Mouse (Mus musculus): ENCODE data around the gene Hcls1. TPM values are rescaled to one million over a fixed set of nuclear protein-coding genes. Genes with fewer than 3 reads are reported as not detected.

Hcls1 gene
- total RNA-seq, 2 experiments from 2014 or later, result 8.6 to 12.1 TPM

DNA sequence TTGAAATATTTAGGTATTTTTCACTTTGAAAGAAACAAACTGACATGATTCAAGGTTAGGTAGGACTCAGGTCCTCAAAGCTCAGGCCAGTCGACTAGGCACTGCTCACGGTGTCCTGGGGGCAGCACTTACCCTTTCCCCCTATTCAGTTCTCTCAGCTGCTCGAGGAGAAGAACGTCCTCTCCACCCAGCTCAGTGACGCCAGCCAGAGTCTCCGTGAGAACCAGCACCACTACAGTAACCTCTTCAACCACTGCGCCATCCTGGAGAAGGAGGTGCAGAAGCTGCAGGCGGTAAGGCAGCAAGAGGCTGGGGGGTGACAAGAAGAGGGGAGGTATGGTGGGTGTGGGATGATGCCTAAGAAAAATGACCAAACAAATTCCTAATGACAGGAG, 6.7 kb upstream of the Hcls1 start:
- intact Hi-C loops (cut with DNase I), result no loop called here
- DNase-seq, result no peak

DNA sequence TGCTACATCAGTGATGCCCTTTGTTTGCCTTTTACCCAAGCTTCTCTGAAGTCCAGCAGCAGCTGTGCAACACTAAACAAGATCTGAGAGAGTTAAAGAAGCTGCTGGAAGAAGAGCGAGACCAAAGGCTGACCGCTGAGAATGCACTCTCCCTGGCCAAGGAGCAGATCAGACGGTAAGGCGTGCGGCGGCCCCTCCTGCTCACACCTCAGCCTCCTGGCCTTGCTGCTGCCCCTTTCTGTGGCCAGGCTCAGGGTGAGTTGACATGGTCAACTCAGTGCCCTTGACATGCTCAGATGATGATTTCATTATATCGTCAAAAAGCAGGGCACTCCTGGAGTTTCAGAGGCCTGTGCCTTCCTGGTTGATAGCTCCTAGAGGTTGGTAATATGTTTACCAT, 5.6 kb upstream of the Hcls1 start:
- intact Hi-C loops (cut with DNase I), result no loop called here

DNA sequence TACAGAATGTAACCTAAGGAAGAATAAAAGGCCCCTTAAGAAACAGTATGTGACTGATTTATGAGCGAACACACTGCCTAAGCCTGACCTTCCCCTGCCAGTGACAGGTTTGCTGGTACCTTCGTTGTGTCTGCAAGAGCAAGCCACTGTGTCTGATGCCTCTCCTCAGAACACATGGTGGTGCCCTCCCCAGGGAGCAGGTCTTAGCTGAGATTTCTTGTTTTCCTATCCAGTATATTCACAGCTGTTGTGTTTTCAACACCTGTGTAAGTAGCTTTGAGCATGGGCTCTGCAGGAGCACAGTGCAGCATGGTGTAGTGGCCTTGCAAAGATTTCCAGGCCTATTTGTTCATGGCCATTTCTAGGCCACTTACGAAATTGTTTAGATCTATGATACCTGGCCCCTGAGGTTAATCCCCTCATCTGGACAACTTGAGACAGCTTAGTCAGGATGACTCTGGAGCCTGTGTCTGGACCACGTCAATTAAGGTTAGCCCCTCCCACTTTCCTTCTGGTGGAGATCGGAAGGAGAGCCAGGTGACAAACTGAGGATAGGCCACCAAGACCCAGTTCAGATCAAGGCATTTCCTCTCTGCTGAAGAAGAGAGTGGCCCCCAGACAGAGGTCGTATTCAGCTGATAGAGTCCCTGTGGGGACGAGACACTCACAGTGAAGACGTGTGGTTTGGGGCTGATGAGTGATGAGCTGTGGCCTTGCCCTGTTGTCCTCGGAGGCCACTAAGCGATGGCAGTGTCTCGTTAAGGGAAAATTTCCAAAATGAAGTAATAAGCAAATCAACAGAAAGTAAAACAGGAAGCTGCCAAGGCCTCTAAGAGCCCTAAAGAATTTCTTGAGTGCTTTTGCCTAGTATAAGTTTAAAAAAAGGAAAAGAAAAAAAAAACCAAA, 4.3 kb upstream of the Hcls1 start:
- no peak for DNase-seq
- intact Hi-C loops (cut with DNase I), result no loop called here

More for the DNA sequence above, 5.6 kb upstream of the Hcls1 start:
- no peak for DNase-seq

DNA sequence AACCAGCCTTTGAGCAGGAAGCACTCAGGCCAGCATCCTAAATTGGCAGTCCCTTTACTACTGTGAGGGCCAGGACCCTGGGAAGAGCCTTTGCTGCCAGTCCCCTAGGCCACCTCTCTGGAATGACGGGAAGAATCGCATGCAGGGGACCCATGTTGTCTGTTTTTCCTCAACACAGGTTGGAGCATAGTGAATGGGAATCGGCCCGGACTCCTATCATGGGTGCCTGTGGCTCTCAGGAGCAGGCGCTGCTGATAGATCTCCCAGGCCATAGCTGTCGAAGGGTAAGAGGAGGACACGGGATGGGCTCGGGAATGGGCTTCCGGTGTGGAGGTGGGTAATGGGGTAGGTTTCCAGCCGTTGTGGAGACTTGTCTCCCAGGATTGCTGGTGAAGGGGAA, 3.4 kb upstream of the Hcls1 start:
- intact Hi-C loops (cut with DNase I), result no loop called here

DNA sequence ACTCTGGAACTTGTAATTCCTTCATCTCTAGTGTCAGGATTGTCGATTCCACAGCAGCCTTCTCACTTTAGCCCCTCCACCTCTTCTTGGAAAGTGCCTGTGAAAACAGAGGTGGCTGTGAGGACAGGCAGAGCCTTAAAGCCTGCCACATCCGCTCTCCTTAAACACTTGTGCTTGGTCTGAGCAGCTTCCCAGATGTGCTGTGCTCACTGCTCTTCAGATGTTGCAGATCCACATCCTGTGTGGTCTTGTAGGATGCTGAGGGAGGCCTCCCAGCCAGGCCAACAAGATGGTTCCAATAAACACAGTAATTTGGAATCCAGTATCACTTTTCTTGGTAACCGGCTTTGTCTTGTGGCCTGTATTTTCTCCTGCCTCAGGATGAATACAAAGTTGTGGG, 2.8 kb upstream of the Hcls1 start:
- DNase-seq, result no peak
- intact Hi-C loops (cut with DNase I), result no loop called here

More for the DNA sequence above, 3.4 kb upstream of the Hcls1 start:
- DNase-seq, result no peak

DNA sequence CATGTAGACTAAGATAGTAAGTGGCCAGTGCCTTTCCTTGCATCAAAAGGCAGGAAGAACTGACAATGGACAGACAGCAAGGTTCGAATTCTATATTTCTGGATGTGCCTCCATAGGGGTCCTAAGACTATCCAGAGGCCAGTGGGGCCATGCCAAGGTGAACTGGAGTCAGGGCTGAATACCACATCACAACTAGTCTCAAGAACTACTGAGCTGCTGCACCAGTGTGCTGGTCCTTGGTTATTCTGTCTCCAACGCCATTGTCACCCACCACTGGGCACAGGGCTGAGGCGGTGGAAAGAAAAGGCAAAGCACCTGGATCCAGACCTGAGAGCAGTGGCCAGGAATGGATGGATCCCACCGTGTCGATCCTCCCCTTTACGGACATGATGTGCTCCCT, 2.2 kb upstream of the Hcls1 start:
- DNase-seq, result no peak
- intact Hi-C loops (cut with DNase I), result no loop called here

DNA sequence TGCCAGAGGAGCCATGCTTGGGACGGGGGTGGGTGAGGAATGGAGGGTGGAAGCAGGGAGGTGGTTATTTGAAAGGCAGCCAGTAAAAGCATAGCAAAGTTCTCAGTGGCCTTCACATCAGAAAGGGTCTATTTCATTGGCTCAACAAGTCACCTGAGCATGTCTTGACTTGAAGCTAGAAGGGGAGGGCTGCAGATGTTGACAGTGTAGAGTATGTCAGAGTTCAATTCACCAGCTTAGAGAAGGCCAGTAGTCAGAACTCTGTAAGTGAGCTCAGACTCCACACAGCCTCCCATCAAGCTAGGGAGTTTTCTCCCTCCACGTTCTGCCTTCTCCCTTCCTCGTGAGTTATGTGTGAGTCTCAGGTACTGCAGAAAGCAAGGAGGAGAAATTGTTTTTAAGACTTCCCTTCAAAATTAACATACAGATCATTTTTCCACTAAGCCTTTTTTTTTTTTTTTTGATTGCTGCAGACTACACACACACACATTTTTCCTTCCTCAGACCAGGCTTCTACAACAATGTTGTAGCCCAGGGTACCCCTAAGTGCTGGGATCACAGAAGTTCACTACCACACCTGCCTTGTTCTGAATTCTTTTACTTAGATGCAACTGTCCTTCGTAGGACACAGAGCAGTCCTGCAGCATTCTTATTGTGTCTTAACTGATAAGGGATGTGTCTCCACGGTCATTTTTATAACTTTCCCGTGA, 497 bp upstream of the Hcls1 start:
- intact Hi-C loops (cut with DNase I), result loop anchor here (2.0 kb wide), 1 partner anchor 77 kb away; the partner anchor contains the start of gene Polq
- DNase-seq, result peak in 1 of 2 experiments; percentile 33

DNA sequence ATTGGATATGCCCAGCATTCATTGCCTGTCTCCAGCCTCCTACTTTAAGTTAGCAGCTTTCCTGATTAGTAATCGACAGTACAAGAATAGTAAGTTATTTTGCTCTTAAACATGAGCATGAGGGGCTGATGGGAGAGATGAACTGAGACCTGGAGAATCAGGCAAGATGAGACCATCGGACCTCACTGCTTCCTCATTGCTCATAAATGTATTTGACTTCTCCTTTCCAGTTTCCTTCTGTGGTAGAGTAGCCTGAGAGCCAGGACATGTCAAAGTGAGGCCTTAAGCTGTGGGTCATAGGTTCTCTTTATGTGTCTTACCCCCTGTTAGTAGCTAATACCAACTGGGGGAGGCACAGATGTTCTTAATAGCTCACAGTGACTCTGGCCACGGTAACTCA, 1.0 kb downstream of the Hcls1 start:
- intact Hi-C loops (cut with DNase I), result loop anchor here (2.0 kb wide), 1 partner anchor 75 kb away; the partner anchor contains the start of gene Polq
- DNase-seq, result no peak

DNA sequence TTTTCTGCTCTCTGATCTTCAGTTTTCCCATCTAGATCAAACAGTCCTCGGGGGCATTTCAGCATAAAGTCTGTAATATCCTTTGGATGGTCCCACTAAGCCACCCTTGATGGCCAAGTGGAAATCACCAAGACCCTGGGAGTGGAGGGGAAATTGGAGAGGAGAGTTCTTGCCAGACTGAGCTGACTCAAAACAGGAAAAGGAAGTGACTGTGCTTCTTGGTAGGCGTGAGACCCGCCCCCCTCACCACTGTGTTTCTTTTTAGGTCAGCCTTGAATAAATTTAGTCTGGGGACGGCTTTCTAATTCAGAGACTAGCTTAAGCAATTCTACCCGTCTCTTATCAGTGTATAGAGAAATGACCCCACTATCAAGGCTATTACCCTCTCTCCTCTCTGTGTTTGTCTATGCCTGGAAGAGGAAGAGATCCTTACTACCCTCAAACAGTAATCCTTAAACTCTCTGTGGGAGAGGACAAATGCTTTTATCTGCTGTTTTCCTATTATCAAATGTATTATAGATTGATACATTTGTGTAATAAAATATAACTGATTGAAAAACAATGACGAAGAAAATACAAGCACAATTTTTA, 6.4 kb downstream of the Hcls1 start:
- peak in 1 of 2 experiments; percentile 25 for DNase-seq
- intact Hi-C loops (cut with DNase I), result no loop called here

DNA sequence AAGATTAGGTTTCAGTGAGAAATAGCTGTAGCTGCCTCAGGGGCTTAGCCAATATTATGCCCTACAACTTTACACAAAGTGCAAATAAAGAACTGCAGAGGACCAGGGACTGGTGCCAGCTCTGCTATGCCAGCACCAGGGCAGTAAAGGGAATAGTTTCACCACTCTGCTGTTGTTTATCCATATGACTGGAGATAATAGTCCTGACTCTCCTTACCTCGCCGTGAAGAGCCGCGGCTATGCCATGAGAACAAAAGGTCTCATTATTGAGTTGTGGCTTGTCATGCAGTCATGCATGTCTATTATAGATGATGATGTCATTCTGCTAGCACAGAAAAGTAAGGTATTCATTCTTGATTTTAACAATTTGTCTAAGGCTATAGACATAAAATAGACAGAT, 7.1 kb downstream of the Hcls1 start:
- intact Hi-C loops (cut with DNase I), result no loop called here
- no peak for DNase-seq

DNA sequence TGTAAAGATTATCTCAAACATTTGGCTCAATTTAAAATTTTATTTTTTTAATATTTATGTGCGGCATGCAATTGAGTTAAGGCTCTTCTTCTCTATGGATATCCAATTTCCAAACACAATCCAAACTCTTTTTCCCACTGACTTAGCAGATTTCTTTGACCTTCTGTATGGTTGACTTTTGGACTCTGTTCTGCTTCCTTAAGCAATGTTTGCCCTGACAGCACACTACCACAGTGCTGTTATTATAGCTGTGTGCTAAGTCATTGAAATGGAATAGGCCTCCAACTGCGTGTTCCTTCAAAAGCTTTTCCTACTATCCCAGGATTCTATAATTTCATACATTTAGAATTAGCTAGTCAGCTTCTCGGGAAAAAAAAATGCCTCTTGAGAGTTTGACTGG, 8.8 kb downstream of the Hcls1 start:
- intact Hi-C loops (cut with DNase I), result no loop called here
- DNase-seq, result no peak

DNA sequence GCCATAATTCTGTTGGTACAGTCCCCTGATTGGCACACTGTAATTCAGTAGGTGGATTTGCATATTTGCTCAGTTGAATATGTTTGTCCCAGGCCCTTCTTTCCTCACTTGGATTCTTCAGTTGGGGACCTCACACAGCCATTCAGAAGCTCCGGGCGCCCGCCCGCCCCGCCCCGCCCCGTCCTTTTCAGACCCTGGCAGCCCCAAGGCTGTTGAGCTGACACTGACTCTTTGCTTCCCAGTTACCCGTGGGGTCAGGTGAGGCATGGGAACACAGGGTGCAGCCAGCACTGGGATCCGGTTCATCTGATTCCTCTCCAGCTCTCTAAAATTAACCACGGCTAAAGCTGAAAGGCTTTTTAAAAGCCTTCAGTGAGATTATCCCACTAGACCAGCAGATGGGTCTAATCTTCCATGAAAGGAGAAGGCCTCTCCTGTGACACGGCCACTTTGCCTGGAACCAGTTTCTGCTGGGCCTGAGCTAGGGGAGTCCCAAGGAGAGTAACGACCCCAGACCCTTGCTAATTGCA, 10.2 kb downstream of the Hcls1 start:
- intact Hi-C loops (cut with DNase I), result loop anchor here (1.0 to 5.0 kb wide), 2 partner anchors 42 to 64 kb away; no protein-coding TSS in a partner anchor
- peak; percentile 36 to 57 for DNase-seq

DNA sequence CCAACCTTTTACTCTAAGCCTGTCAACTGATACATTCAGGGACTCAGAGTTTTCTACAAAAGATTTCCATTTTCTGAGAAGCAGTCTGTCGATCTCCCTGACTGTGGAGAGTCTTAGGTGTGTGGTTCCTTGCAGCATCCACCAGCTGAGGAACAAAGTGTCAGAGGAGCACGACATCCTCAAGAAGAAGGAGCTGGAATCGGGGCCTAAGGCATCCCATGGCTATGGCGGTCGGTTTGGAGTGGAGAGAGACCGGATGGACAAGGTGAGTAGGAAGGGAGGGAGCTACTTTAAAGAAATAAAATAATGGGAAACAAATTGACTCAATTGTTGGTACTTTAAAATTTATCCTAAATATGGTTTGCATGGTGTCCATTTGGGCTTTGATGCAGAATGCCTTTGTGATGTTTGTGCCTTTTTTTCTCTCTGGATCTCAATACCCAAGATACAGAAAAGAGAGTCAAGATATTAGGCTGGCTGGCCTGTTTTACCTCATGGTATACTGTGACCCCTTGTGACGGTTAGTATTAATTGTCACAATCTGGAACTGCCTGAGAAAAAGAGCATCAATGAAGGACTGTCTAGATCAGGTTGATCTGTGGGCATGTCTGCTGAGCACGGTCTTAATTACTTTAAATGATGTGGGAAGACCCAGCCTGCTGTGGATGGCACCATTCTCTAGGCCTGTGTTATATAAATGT, 11.8 kb downstream of the Hcls1 start:
- no peak for DNase-seq

DNA sequence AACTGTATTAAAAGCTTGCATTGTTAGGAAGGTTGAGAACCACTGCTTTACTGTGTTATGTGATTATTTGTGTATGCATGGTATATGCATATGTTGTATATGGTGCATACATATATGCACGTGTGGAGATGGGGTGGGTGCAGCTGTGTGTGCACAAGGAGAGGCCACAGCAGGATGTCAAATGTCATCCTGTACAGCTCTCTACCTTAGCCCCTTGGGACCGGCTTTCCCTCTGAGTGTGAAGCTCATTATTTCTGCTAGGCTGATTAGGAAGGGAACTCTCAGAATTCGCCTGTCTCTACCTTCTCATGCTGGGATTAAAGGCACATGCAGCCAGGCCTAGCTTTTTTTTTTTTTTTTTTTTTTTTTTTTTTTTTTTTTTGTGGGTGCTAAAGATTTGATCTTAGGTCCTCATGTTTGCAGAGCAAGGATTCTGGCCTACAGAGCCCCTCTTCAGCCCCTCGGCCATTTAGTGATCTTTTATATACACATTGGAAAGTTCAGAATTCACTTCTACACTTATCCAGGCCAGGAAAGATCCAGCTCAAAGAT, 12.9 kb downstream of the Hcls1 start:
- no peak for DNase-seq
- intact Hi-C loops (cut with DNase I), result loop anchor here (5.0 kb wide), 1 partner anchor 40 kb away; no protein-coding TSS in a partner anchor

More for the DNA sequence above, 11.8 kb downstream of the Hcls1 start:
- intact Hi-C loops (cut with DNase I), result loop anchor here (5.0 kb wide), 1 partner anchor 41 kb away; no protein-coding TSS in a partner anchor

DNA sequence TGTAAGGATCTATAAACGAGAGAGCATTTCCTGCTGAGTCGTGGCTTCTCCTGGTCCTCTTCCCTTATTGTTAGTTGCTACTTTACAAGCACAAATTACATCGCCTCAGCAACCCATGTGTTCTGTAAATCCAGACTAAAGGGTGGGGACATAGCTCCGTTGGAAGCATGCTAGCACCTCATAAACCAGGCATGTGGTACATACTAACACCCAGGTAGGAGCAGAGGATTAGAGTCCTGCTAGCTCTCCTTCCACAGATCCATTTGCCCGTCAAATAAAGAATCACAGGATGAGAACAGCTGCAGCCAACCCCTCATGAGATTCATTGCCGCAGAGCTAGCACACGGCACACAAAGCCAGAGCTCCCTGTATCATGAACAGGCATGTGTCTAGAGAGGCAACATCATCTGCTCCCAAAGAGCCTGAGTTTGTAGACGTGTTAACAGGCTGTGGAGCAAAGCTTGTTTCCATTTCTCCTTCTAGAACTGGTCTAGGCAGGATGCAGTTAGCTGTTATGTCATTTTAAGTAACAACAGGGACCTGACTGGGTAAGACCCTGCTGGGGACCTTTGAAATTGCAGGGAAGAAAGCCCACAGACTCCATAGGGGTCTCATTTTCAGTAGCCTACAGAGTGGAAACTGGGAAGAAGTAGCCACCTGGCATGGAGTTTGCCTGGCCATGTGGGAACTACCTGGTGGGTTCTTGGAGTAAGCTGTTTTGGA, 15.0 kb downstream of the Hcls1 start:
- intact Hi-C loops (cut with DNase I), result loop anchor here (5.0 kb wide), 1 partner anchor 38 kb away; no protein-coding TSS in a partner anchor
- no peak for DNase-seq

DNA sequence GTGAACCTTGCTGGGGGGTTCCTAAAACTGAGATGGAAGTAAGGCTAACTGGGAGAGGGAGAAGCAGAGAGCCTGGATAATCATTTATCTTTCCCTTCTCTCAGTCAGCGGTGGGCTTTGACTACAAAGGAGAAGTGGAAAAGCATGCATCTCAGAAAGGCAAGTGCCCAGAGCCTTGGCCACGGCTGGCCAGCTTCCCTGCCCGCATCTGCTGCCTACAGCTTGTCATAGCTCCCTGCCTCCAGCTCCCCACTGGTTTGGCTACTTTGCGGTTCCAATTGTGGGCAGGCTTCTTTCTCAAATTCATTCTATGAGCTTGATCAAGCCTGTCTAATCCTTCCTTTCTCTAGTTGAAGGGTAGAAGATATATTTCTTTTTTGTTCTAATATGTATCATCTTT, 16.2 kb downstream of the Hcls1 start:
- intact Hi-C loops (cut with DNase I), result no loop called here
- DNase-seq, result no peak

DNA sequence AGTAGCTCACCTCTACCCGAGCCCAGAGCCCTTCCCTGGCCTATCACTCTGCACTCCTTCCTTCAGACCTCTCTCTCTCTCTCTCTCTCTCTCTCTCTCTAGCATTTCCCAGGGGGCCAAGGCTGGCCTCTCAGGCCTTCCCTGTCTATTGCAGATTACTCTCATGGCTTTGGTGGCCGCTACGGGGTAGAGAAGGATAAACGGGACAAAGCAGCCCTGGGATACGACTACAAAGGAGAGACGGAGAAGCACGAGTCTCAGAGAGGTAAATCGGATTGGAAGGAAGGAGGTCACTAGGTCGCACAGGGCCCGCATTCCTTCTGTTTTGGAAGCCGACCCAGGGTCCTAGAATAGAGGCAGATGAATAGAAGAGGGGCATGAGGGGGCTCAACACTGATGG, 20.3 kb downstream of the Hcls1 start:
- no peak for DNase-seq
- intact Hi-C loops (cut with DNase I), result no loop called here

DNA sequence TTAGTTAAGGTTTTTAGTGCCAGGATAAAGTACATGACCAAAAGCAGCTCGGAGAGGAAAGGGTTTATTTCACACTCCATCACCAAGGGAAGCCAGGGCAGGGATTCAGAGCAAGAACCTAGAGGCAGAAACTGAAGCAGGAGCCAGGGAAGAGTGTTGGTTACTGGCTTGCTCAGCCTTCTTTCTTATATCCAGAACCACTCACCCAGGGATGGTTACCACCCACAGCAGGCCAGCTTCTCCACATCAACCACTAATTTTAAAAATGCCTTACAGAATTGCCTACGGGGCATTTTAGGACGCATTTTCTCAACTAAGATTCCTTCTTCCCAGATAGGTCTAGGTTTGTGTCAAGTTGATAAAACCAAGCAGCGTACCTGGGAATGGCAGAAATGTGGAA, 28.6 kb downstream of the Hcls1 start:
- intact Hi-C loops (cut with DNase I), result no loop called here
- DNase-seq, result no peak

DNA sequence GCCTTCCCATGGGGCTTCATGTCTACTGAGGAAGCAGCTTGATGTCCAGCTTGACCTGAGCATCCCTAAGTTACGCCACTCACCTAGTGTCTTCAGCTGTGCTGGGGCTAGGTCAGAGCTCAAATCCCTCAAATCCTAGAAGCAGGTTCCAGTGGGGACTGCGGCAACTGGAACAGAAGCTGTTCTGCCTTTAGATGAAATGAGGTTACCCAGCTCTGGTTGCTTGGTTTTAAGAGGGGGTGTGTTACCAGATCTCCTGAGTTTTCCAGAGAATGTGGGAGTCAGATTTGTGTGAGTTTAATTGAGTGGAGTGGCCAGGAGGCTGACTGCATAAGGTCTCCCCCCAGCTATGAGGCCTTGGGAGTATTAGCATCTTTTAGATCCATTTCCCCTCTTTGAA, 44.3 kb downstream of the Hcls1 start:
- intact Hi-C loops (cut with DNase I), result no loop called here
- DNase-seq, result no peak
